ENCODE assay signal across 29 mouse cellular contexts in the genomic region with DNA sequence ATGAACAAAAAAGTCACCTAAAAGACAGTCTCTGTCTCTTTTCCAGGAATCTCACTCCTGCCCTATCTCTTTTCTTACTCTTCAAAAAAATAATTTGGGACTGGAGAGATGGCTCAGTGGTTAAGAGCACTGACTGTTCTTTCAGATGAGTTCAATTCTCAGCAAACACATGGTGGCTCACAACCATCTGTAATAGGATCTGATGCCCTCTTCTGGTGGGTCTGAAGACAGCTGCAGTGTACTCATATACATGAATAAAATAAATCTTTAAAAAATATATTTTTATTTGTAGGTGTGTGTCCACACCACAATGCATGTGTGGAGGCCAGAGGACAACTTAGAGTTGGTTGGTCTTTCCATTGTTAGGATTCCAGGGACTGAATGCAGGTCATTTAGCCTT.
DNase-seq lines count a peak whose midpoint lies in the region; ATAC-seq and TF ChIP-seq lines count a peak whose summit lies in the region.
"Had no signal": no experiment of that assay in that cellular context is flagged by ENCODE, and none has a peak within 500 bp of the region (broad histone marks: within the 10 kb centered on the region; RNA-seq: fewer than 3 reads in every experiment).

No protein-coding gene starts in this region.

- peak; percentile 35 for TF ChIP-seq CTCF in hindbrain, postnatal 0 days (IDR thresholded peaks at IDR 0.05; ENCODE audit: low read depth)
- TF ChIP-seq CTCF in left cerebral cortex, adult 2 months (IDR thresholded peaks at IDR 0.05): peak; percentile 50

- H3K27ac ChIP-seq in hindbrain, postnatal 0 days: no peak overlapping the region
- no peak overlapping the region for H3K27ac ChIP-seq in hindbrain, embryonic 13.5 days
- no peak overlapping the region for H3K27ac ChIP-seq in left cerebral cortex, adult 2 months
- H3K27ac ChIP-seq: embryonic facial prominence, embryonic 15.5 days; forebrain, embryonic 13.5 days; heart, embryonic 13.5 days; hindbrain, embryonic 10.5 days; limb, embryonic 12.5 days; liver, embryonic 13.5 days; lung, embryonic 15.5 days; stomach, embryonic 15.5 days had no signal

- H3K4me1 ChIP-seq in hindbrain, postnatal 0 days (ENCODE audit: insufficient read depth, low read length): no peaks in the 10 kb centered on the region
- no peaks in the 10 kb centered on the region for H3K4me1 ChIP-seq in hindbrain, embryonic 13.5 days (replicated peaks)
- H3K4me1 ChIP-seq: hindbrain, embryonic 10.5 days had no signal

- H3K27me3 ChIP-seq in hindbrain, postnatal 0 days (ENCODE audit: insufficient read depth, low read length): no peaks in the 10 kb centered on the region
- no peaks in the 10 kb centered on the region for H3K27me3 ChIP-seq in hindbrain, embryonic 13.5 days
- H3K27me3 ChIP-seq: embryonic facial prominence, embryonic 15.5 days; forebrain, embryonic 13.5 days; heart, embryonic 13.5 days; limb, embryonic 12.5 days; liver, embryonic 13.5 days; stomach, embryonic 15.5 days had no signal

- H3K4me3 ChIP-seq in hindbrain, postnatal 0 days (ENCODE audit: low read length): no peak overlapping the region
- no peak overlapping the region for H3K4me3 ChIP-seq in hindbrain, embryonic 13.5 days
- no peak overlapping the region for H3K4me3 ChIP-seq in left cerebral cortex, adult 2 months
- H3K4me3 ChIP-seq: embryonic facial prominence, embryonic 10.5 days; embryonic facial prominence, embryonic 15.5 days; forebrain, embryonic 13.5 days; heart, embryonic 13.5 days; hindbrain, embryonic 10.5 days; limb, embryonic 12.5 days; liver, embryonic 13.5 days; lung, embryonic 15.5 days; stomach, embryonic 15.5 days had no signal

- DNase-seq in hindbrain, postnatal 0 days (ENCODE audit: low spot score): no peak
- DNase-seq in left cerebral cortex, adult 2 months (ENCODE audit: extremely low spot score in 1 of 2, low spot score in 2 of 2): no peak
- DNase-seq in left cerebral cortex, adult 18-20 months (ENCODE audit: low spot score in 2 of 2): no peak
- DNase-seq in lung, postnatal 36 days: peak; percentile 20
- DNase-seq in lung, postnatal 4 days: no peak
- DNase-seq in T-cell, adult 2 months (ENCODE audit: low spot score): no peak
- DNase-seq: adrenal gland, adult 8-10 months; cerebellum, adult 8-10 months; cerebellum, postnatal 25 days; gastrocnemius, postnatal 14 days; heart, adult 11 months; heart, postnatal 14 days; kidney, postnatal 36 days; liver, embryonic 13.5 days; midbrain, embryonic 14.5 days; right cerebral cortex, postnatal 25 days; thymus, postnatal 14 days had no signal

- no peaks in the 10 kb centered on the region for H3K9me3 ChIP-seq in hindbrain, postnatal 0 days (ENCODE audit: low read length)
- no peaks in the 10 kb centered on the region for H3K9me3 ChIP-seq in hindbrain, embryonic 13.5 days
- H3K9me3 ChIP-seq: embryonic facial prominence, embryonic 10.5 days; embryonic facial prominence, embryonic 15.5 days; forebrain, embryonic 13.5 days; heart, embryonic 13.5 days; hindbrain, embryonic 10.5 days; limb, embryonic 12.5 days; liver, embryonic 13.5 days; lung, embryonic 15.5 days; stomach, embryonic 15.5 days had no signal

- intact Hi-C loops in left cerebral cortex, adult 2 months (cut with DNase I): loop anchor here (5.0 kb wide), 1 partner anchor 51 kb away; no protein-coding TSS in a partner anchor

- H3K9ac ChIP-seq in hindbrain, postnatal 0 days (replicated peaks; ENCODE audit: low read length): no peak overlapping the region
- H3K9ac ChIP-seq in hindbrain, embryonic 13.5 days: no peak overlapping the region
- H3K9ac ChIP-seq: embryonic facial prominence, embryonic 15.5 days; forebrain, embryonic 13.5 days; heart, embryonic 13.5 days; limb, embryonic 12.5 days; liver, embryonic 13.5 days; lung, embryonic 15.5 days; stomach, embryonic 15.5 days had no signal

- 0 out of 2 replicates have a peak, but pooled peaks cover 7% of the 10 kb centered on the region for H3K36me3 ChIP-seq in hindbrain, postnatal 0 days (ENCODE audit: insufficient read depth, low read length)
- H3K36me3 ChIP-seq in hindbrain, embryonic 13.5 days: peaks cover 11% of the 10 kb centered on the region; the same call in 1 of the 2 replicates
- H3K36me3 ChIP-seq: liver, embryonic 13.5 days; lung, embryonic 15.5 days had no signal

- no peak for ATAC-seq in hindbrain, postnatal 0 days
- ATAC-seq in hindbrain, embryonic 13.5 days (ENCODE audit: low FRiP score): no peak
- ATAC-seq: CD4-positive, CD25-positive, alpha-beta regulatory T cell, adult 4 months; forebrain, embryonic 13.5 days; hindbrain, embryonic 16.5 days; intestine, embryonic 16.5 days had no signal

- H3K4me2 ChIP-seq in hindbrain, postnatal 0 days (ENCODE audit: low read depth, low read length): no peak overlapping the region
- no peak overlapping the region for H3K4me2 ChIP-seq in hindbrain, embryonic 13.5 days
- H3K4me2 ChIP-seq: embryonic facial prominence, embryonic 15.5 days; forebrain, embryonic 13.5 days; heart, embryonic 13.5 days; limb, embryonic 12.5 days; liver, embryonic 13.5 days; lung, embryonic 15.5 days; stomach, embryonic 15.5 days had no signal
